Mouse (Mus musculus): ENCODE data around the gene Lrfn5.

Gene Lrfn5

DNA sequence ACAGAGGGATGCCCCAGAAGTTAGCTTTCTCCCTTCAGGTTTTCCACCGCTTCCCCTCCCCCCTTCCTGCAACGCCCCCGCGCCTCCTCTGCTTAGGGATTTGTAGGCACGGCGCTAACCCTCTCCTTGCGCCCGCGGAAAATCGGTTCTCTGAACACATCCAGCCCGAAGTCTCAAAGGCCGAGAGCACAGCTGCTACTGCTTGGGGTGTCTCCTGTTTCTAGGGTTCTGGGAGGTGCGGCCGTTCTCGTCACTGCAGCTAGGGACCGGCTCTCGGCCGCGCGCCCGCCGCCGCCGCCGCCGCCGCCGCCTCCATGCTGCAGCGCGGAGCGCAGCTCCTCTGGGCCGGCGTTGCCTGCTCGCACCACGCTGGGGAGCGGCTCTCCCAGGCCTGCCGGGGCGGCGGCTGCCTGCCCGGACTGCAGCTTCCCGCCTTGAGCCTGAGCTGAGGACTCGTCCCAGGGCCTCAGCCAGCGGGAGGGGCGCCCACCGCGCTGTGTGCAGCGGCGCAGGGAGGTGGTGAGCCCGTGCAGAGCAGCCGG lies at the start of gene Lrfn5:
Gene Lrfn5 (plus strand): TSS at position 322 of the 542 bp plus-strand sequence.
- in situ Hi-C loops (cut with MboI; ENCODE audit: low pct_unique_long_range_greater_than_20kb in 1 of 2, low sequenced_read_pairs in 2 of 2, unreplicated experiment in 1 of 2): no loop called here

DNA sequence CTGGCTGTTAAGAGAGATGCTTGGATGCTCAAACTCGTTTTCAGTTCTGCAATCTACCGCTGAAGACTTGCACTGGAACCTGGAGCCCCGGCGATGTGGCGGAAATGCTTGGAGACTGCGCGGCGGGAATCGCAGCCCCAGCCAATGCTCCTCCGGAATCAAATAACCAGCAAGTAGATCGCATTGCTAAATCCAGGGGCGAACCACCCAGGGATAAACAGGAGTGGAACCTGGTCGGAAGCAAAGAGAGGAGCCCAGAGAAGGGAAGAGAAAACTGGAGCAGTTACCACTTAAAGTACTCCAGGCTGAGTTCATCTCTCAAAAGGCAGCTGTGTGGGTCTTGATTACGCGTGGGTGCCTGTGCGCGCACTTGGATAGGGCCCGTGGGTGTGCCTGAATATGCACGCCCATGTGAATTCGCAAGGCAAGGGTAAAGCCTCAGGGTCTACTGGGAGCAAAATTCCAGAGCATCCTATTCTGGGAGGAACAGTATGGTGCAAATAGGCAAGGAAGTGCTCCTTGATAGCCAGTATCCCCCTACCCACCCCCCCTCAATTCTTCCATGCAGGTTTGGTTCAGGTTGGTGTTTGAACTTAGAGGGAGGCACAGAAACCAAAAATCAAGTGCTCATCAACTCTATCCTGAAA lies 1.3 kb upstream of the Lrfn5 start:
- in situ Hi-C loops (cut with MboI; ENCODE audit: low pct_unique_long_range_greater_than_20kb in 1 of 2, low sequenced_read_pairs in 2 of 2, unreplicated experiment in 1 of 2): no loop called here

DNA sequence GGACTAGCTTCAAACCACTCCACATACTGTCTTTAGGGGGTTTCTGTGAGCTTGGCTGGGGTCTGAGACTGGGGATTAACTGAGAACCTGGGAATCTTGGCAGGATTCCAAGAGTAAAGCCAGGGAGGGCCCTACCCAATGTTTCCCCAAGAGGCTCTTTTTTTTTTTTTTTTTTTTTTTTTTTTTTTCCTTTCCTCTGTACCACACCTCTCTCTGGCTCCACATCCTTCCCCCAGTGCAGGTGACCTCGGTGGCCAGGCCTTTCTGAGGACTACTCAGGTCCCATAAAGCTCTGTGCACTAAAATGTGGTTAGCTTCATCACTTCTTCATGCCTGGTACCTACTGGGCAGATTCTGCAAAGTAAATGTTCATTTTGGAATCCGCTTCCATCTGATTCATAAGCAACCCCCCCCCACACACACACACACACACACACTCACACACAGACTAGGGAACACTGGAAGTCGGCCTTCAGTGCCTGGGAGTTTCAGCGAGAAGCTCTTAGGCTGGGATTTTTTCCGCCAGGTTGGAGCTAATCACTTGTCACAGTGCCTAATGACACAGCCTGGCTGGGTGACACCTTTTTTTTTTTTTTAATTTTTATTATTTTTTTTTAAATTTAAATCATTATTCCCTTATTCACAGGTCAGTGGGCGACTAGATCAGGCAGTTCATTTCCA lies 662 bp upstream of the Lrfn5 start:
- in situ Hi-C loops (cut with MboI; ENCODE audit: low pct_unique_long_range_greater_than_20kb in 1 of 2, low sequenced_read_pairs in 2 of 2, unreplicated experiment in 1 of 2): no loop called here

DNA sequence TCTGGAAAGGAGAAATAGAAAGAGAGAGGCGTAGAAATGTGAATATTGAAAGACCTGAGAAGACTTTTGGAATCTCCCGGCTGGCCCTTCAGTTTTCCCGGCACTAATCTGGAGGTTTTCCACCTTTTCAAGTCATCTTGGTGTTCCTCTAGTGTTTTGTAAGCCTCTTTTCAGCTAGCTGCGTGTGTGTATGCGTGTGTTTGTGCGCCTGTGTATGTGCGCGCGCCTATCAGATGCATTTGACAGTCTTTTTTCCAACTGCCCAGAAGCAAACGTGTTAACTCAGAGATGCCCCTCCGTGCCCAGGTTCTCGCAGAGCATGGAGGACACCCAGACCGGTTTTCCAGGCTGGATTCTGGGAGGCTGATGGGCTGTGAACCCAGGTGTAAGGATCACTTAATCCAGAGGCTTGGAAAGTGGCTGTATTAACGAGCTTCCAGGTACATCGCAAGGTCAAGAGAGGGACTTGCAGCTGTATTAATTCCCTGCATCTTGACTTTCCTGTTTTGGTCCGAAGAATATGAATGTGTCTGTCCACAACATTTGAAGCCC lies 757 bp downstream of the Lrfn5 start:
- in situ Hi-C loops (cut with MboI; ENCODE audit: low pct_unique_long_range_greater_than_20kb in 1 of 2, low sequenced_read_pairs in 2 of 2, unreplicated experiment in 1 of 2): no loop called here

DNA sequence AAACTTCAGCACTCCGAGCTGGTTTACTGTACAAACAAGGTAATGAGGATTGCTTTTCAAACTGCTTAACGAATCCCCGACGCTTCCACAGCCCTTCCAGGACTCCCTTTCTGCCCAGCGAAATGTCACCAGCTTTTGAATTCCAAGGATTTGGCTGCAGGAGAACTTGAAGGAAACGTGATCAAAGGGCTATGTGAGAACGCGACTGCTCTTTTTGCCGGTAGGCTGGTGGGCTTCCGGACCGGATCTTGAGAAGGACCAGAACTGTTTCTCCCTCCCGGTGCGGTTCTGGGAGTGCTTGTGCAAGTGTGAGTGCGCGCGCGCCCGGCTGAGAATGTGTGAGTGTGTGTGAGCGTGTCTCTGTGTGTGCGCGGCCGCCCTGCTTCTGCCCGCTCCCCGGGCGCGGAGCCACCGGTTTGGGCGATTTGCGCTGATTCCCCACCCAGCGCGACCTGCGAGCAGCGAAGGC lies 1.3 kb downstream of the Lrfn5 start:
- in situ Hi-C loops (cut with MboI; ENCODE audit: low pct_unique_long_range_greater_than_20kb in 1 of 2, low sequenced_read_pairs in 2 of 2, unreplicated experiment in 1 of 2): no loop called here

DNA sequence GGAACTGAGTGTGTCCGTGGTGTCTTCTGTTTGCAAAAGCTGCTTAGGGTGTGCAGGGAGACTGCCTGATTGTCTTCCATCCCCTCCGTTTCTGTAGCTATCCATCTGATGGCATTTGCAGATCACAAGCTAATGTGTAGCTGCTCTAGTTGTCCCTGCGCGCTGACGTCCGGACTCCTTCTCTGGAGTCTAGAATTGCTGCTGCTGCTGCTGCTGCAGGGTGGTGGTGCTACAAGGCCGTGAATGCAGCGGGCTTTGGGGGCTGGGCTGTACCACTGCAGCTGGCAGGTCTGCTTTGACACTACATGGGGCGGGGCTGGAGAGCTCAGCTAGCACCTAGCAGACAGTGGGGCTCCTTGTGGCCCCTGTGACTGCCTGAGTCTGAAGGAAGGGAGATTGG lies 3.2 kb downstream of the Lrfn5 start:
- in situ Hi-C loops (cut with MboI; ENCODE audit: low pct_unique_long_range_greater_than_20kb in 1 of 2, low sequenced_read_pairs in 2 of 2, unreplicated experiment in 1 of 2): no loop called here

DNA sequence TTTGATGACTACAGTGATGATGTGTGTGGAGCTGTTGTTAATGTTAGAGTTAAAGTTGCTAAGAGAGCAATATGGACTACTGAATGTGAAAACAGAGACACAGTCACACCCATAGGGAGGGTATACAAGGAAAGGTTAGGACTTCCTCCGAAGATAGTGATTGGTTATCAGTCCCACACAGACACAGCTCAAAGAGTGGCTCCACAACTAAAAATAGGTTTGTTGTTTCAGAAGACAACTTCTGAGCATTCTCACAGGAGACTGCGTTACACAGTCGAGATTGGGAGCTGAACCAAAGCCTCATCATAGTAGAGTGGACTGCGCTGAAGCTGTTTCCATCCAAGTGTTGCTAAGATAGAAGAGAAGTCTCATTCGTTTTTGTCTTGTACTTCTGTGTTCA lies 57.0 kb downstream of the Lrfn5 start:
- in situ Hi-C loops (cut with MboI; ENCODE audit: low pct_unique_long_range_greater_than_20kb in 1 of 2, low sequenced_read_pairs in 2 of 2, unreplicated experiment in 1 of 2): no loop called here

DNA sequence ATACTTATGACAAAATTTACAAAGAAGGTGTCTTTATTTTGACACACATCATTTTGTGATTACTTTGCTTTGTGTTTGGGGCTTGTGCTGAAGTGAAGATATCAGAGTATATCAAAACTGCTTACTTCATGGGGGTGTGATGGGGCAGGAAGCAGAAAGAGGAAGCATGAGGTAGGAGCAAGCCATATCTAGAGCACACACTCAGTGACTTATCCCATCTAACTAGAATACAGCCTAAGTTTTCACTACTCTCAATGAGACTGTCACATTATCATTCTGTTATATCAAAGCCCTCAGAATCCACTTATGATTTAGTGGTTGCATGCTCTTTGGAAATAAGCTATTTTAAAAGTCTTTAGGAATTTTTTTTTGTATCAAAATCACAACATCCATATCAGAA lies 77.4 kb downstream of the Lrfn5 start:
- in situ Hi-C loops (cut with MboI; ENCODE audit: low pct_unique_long_range_greater_than_20kb in 1 of 2, low sequenced_read_pairs in 2 of 2, unreplicated experiment in 1 of 2): no loop called here

DNA sequence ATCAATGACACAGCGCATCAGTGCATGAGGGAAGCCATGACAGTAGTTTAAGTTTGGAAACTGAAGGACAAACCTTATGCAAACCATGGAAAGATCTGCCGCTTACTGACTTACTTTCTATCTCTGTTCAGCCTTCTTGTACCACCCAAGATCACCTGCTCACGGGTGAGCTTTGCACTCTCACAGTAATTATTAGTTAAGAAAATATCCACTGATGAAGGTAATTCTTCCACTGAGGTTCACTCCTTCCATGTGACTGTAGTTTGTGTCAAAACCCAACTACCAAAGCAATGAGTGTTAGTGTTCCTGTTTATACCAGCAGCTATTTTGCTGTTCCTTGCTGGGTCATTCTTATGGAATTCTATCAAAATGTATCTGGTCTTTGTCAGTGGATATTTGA lies 84.9 kb downstream of the Lrfn5 start:
- in situ Hi-C loops (cut with MboI; ENCODE audit: low pct_unique_long_range_greater_than_20kb in 1 of 2, low sequenced_read_pairs in 2 of 2, unreplicated experiment in 1 of 2): no loop called here

DNA sequence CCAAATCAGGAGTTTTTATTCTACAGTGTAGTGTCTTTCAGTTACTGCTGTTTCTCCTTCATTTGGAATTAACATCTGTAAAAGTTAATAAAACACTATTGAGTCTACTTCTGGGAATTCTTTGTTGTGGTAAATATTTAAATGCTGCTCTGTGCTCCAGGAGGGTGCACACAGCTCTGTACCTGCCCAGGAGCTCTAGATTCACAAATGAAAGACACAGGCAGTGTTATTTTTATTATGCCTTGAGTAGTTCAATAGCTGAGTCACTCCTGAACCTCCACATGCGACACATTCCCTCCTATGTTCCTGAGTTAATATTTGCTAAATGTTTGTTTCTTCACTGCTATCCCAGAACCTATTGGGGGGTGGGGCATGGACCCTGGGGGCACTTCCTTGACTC lies 87.1 kb downstream of the Lrfn5 start:
- in situ Hi-C loops (cut with MboI; ENCODE audit: low pct_unique_long_range_greater_than_20kb in 1 of 2, low sequenced_read_pairs in 2 of 2, unreplicated experiment in 1 of 2): no loop called here

DNA sequence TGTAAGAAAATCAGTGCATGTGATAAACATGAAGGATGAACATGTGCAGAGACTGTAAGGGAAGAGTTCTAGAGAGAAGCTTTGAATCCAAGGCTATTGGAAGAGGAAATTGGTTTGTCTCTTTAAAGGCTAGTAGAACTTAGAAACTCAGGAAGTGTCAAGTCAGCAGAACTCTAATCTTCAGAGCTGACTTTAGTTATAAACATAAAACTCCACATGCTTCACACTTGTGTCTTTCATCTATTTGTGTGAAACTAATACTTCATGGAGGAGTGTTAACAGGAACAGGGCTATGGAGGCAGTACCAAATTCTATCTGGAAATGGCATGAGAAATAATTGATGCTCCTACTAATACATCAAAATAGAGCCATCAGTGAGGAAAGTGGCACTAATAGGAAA lies 101.6 kb downstream of the Lrfn5 start:
- in situ Hi-C loops (cut with MboI; ENCODE audit: low pct_unique_long_range_greater_than_20kb in 1 of 2, low sequenced_read_pairs in 2 of 2, unreplicated experiment in 1 of 2): no loop called here

DNA sequence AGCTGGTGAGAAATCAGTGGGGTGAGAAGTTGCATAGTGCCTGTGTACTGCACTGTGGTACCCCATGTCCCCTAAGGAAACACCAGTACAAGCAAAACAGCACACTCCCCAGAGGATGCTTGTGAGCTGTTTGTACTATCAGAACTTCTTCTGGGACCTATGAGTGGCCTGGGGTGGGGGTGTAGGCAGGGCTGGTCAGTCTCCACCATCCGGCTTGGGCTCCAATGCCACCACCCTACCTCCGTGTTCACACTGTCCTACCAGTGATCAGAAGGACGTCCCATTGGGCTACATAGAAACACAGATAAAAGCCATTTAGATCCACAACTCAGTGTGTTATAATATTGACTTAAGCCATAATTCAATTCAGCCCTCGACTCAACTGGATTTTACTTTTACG lies 131.4 kb downstream of the Lrfn5 start:
- in situ Hi-C loops (cut with MboI; ENCODE audit: low pct_unique_long_range_greater_than_20kb in 1 of 2, low sequenced_read_pairs in 2 of 2, unreplicated experiment in 1 of 2): no loop called here

DNA sequence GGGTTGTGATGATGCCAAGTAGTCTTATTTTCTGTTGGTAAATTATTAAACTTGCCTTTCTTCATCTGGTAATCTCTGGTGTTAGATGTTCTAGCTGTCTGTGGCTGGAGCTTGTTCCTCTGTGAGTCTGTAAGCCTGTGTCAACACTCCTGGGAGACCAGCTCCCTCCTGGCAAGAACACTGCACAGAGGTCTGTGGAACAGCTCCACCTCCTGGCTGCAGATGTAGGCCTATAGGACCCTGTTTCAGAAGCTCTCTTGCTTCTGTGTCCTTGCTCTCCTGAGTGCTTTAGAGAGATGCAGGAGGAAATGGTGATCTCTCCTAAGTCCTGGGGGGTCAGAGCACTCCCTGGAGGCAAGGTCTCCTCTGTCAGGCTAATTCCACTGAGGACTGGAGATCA lies 200.2 kb downstream of the Lrfn5 start:
- in situ Hi-C loops (cut with MboI; ENCODE audit: low pct_unique_long_range_greater_than_20kb in 1 of 2, low sequenced_read_pairs in 2 of 2, unreplicated experiment in 1 of 2): no loop called here

DNA sequence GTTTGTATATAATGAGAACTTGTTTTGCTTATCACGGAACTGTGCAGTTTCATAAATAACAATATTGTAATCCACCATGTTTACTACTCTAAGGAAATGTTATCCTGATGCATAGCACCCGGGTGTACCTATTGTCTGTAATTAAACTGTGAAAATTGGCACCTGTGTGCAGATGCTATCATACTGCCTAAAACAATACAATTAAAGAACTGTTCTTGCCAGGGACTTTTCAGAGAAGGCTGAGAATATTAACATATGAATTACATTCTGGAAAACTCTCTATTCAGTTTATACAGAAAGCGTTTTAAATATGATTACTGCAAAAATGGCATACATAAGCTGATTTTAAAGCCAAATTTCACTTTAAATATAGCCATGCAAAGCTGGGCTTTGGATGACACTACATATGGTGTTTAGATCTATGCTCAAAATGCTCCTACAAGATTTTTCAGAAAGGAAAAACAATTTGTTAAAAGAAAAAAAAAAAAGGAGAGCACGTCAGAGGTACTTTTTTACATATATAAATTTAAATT lies 284.2 kb downstream of the Lrfn5 start:
- in situ Hi-C loops (cut with MboI; ENCODE audit: low pct_unique_long_range_greater_than_20kb in 1 of 2, low sequenced_read_pairs in 2 of 2, unreplicated experiment in 1 of 2): no loop called here

DNA sequence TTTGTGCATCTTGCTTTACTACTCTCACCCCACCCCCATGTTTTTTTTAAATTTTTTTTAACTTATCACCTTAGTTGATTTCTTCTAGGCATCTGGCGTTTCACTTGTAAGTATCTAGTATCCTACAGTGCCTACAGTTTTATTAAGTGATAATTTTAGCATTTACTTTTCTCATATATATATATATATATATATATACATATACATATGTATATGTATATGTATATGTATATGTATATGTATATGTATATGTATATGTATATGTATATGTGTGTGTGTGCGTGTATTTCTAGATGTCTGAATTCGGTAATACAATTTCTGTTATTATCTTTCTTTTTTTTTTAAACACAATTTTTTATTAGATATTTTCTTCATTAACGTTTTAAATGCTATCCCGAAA lies 300.7 kb downstream of the Lrfn5 start:
- in situ Hi-C loops (cut with MboI; ENCODE audit: low pct_unique_long_range_greater_than_20kb in 1 of 2, low sequenced_read_pairs in 2 of 2, unreplicated experiment in 1 of 2): no loop called here

DNA sequence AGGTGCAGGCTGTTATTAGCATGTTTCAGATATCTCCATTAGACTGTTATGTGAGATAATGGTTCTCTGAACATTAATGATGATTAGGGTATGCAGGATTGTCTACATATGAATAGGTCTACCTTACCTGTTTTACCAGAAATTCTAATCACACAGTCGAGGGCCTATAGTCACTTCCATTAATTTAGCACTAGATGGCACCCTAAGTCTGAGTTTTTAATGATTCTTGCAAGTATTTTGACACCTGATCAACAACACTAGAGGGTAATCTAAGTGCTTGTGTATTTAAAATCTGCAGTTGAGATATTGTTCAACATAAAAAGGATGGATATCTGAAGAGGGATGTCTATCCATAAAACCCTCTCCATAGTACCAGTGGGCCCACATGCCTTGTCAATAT lies 303.4 kb downstream of the Lrfn5 start:
- in situ Hi-C loops (cut with MboI; ENCODE audit: low pct_unique_long_range_greater_than_20kb in 1 of 2, low sequenced_read_pairs in 2 of 2, unreplicated experiment in 1 of 2): no loop called here

DNA sequence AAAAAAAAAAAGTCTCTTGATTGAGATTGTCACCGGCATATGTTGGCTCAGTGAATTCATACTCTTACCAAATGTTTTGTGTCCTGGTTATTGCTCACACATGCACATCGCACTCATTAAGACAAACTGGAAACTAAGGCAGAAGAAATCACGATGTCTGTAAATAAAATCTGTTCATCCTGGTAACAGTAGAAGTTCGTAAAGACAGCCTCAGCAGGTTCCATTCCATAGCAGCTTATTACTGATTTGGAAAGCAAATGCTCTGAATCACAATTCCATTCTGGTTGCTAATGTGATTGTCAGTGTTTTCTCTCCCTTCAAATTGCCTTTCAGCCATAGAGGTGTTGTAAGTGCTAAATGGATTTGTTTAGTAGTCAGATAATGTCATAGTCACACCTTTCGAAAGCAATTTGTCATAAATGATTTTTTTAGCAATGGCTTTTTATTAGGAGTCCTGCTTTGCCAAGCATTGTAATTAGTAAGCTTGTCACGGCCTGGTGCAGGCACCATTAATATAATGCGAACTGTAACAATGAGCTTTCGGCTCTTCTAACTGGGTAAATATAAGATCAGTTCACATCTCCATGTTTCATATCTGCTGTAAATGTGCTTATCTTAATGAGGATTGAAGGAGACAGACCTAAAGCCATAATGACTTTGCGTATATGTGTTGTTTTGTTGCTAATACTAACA lies 319.8 kb downstream of the Lrfn5 start:
- in situ Hi-C loops (cut with MboI; ENCODE audit: low pct_unique_long_range_greater_than_20kb in 1 of 2, low sequenced_read_pairs in 2 of 2, unreplicated experiment in 1 of 2): no loop called here

DNA sequence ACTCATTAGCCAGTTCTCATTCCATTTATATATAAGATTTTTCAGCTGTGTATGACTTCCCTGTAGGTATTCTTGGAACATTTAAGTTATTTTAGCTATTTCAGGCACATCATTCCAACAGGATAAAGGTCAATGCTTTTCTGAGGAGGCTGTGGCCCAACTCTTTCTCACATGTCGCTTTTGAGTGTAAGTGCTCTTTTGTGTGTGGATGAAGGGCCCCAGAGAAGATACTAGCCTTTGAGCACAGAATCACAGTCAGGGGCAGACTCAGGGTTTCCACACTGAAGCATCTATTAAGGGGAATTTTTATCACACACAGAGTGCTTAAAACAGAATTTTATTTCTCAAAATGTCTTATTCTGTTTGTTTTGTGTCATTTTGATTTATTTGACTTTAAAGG lies 331.2 kb downstream of the Lrfn5 start:
- in situ Hi-C loops (cut with MboI; ENCODE audit: low pct_unique_long_range_greater_than_20kb in 1 of 2, low sequenced_read_pairs in 2 of 2, unreplicated experiment in 1 of 2): no loop called here
